Mouse (Mus musculus) liver, postnatal 0 days (tissue): ENCODE measurements around the gene Hesx1. TPM values are rescaled to one million over a fixed set of nuclear protein-coding genes. Genes with fewer than 3 reads are reported as not detected.

Experiments
- ATAC-seq: fragments of 200-750 bp; cut with Nextera tagmentation; 2 replicates; pipeline ENCODE4 v1.8.0; 2017; ENCODE audit warnings: mild to moderate bottlenecking, moderate library complexity
- DNase-seq: peaks from one replicate; pipeline ENCODE4 v3.0.0-alpha.2; 2016
- H3K27ac ChIP-seq: fragments of 300-500 bp; sonication (generic); 2 replicates; pipeline ENCODE4 v1.5.1; 2014; ENCODE audit warnings: antibody characterized with exemption, moderate library complexity, mild to moderate bottlenecking, low read depth
- H3K27me3 ChIP-seq: fragments of 300-500 bp; sonication (generic); 2 replicates; pipeline ENCODE4 v1.6.1; 2014; ENCODE audit warnings: low read length, control low read depth, mixed read lengths; ENCODE audit not compliant: insufficient read depth
- H3K36me3 ChIP-seq: fragments of 300-500 bp; sonication (generic); replicated peaks from 2 replicates; pipeline ENCODE4 v1.6.1; 2014; ENCODE audit warnings: mild to moderate bottlenecking, control low read depth, low read length, moderate library complexity, mixed read lengths; ENCODE audit not compliant: insufficient read depth
- H3K4me1 ChIP-seq: fragments of 300-500 bp; sonication (generic); 2 replicates; pipeline ENCODE4 v1.6.1; 2014; ENCODE audit warnings: antibody characterized with exemption, mild to moderate bottlenecking, control low read depth; ENCODE audit not compliant: insufficient read depth
- H3K4me2 ChIP-seq: fragments of 300-500 bp; sonication (generic); 2 replicates; pipeline ENCODE4 v1.6.1; 2014; ENCODE audit warnings: low read depth, mild to moderate bottlenecking, low read length, moderate library complexity, mixed read lengths
- H3K4me3 ChIP-seq: fragments of 300-500 bp; sonication (generic); 2 replicates; pipeline ENCODE4 v1.5.1; 2014; ENCODE audit warnings: low read depth, low read length
- H3K9ac ChIP-seq: fragments of 300-500 bp; sonication (generic); replicated peaks from 2 replicates; pipeline ENCODE4 v1.6.1; 2014; ENCODE audit warnings: mild to moderate bottlenecking, moderate library complexity
- H3K9me3 ChIP-seq: fragments of 300-500 bp; sonication (generic); 2 replicates; pipeline ENCODE4 v1.6.1; 2016; ENCODE audit warnings: mild to moderate bottlenecking, control low read depth, low read length, mixed read lengths
- CTCF ChIP-seq: sonication (generic); IDR thresholded peaks from 2 replicates; pipeline ENCODE4 v1.5.1; 2016; ENCODE audit warnings: antibody characterized with exemption, low read depth
- EP300 ChIP-seq: IDR thresholded peaks from 2 replicates; pipeline ENCODE4 v1.6.1; 2016; ENCODE audit warnings: antibody characterized with exemption, low read depth, mild to moderate bottlenecking
- WGBS: fragments of 180-500 bp; shearing (Covaris S2); extraction: QIAGEN DNeasy Blood & Tissue Kit; methylation state at CpG from one replicate; pipeline ENCODE4 v1.1.7; 2014; ENCODE audit not compliant: insufficient replicate concordance; 5-methylcytosine and 5-hydroxymethylcytosine counted together
- polyA plus RNA-seq: library from polyadenylated mRNA; unstranded; fragments of >200 nt; fragmentation: Nextera tagmentation; extraction: Ambion mirVana; gene quantifications from 2 replicates; pipeline ENCODE4 v1.2.1, GENCODE M21; 2015

Gene Hesx1
- polyA plus RNA-seq, 1 experiment from 2014 or later, result 2.3 TPM

- ATAC-seq, result no peak
- H3K4me3 ChIP-seq, result peak within 1 kb of the TSS; percentile 96
- no peaks in the 10 kb centered on the region for H3K27me3 ChIP-seq
- WGBS, result 31% methylated on average over 10 of the region's 10 CpGs
- peak within 1 kb of the TSS; percentile 93 for H3K4me2 ChIP-seq
- no peak for TF ChIP-seq EP300
- no peak for TF ChIP-seq CTCF
- H3K9ac ChIP-seq, result peak within 1 kb of the TSS; percentile 94
- peaks cover 18% of the 10 kb centered on the region for H3K4me1 ChIP-seq
- DNase-seq, result no peak
- H3K36me3 ChIP-seq, result no peaks in the 10 kb centered on the region
- peak within 1 kb of the TSS; percentile 90 for H3K27ac ChIP-seq
- H3K9me3 ChIP-seq, result no peaks in the 10 kb centered on the region
These were observed 23.0 kb upstream of the Hesx1 start, which contains the start of gene Appl1 for GRCm38 (mm10) chr14:26971106-26971789. Gene Appl1 (minus strand): TSS chr14:26971232.

- 86% methylated on average over 2 of the region's 2 CpGs for WGBS
- Histone ChIP-seq H3K27me3 (no peaks in the 10 kb centered on the region), H3K4me1 (peaks cover 6% of the 10 kb centered on the region), H3K9ac (no peak overlapping the region), H3K36me3 (no peaks in the 10 kb centered on the region), H3K9me3 (no peaks in the 10 kb centered on the region), H3K4me3 (no peak overlapping the region), H3K4me2 (no peak overlapping the region), H3K27ac (no peak overlapping the region)
- TF ChIP-seq EP300 (no peak), CTCF (peak; percentile 17; the same call in 1 of the 2 replicates)
- DNase-seq (no peak), ATAC-seq (no peak)
These were observed 21.1 kb upstream of the Hesx1 start for GRCm38 (mm10) chr14:26973089-26973488.

- no peak for DNase-seq
- no peak overlapping the region for H3K4me2 ChIP-seq
- WGBS, result 78% methylated on average over 3 of the region's 3 CpGs
- no peaks in the 10 kb centered on the region for H3K27me3 ChIP-seq
- no peaks in the 10 kb centered on the region for H3K4me1 ChIP-seq
- no peak for ATAC-seq
- H3K27ac ChIP-seq, result no peak overlapping the region
- no peaks in the 10 kb centered on the region for H3K9me3 ChIP-seq
- no peaks in the 10 kb centered on the region for H3K36me3 ChIP-seq
- TF ChIP-seq CTCF, result no peak
- TF ChIP-seq EP300, result no peak
- H3K9ac ChIP-seq, result no peak overlapping the region
- no peak overlapping the region for H3K4me3 ChIP-seq
These were observed 18.7 kb upstream of the Hesx1 start for GRCm38 (mm10) chr14:26975490-26975889.

GRCm38 (mm10) chr14:26976212-26976611 lies 18.0 kb upstream of the Hesx1 start:
- Histone ChIP-seq H3K9ac (no peak overlapping the region), H3K27me3 (no peaks in the 10 kb centered on the region), H3K36me3 (no peaks in the 10 kb centered on the region), H3K9me3 (no peaks in the 10 kb centered on the region), H3K27ac (no peak overlapping the region), H3K4me3 (no peak overlapping the region), H3K4me2 (no peak overlapping the region), H3K4me1 (no peaks in the 10 kb centered on the region)
- ATAC-seq, result no peak
- DNase-seq, result no peak
- no peak for TF ChIP-seq CTCF
- no peak for TF ChIP-seq EP300
- 55% methylated on average over 7 of the region's 7 CpGs for WGBS

GRCm38 (mm10) chr14:26977500-26977899 lies 16.7 kb upstream of the Hesx1 start:
- Histone ChIP-seq H3K4me2 (no peak overlapping the region), H3K4me3 (no peak overlapping the region), H3K27ac (no peak overlapping the region), H3K4me1 (no peaks in the 10 kb centered on the region), H3K36me3 (no peaks in the 10 kb centered on the region), H3K9ac (no peak overlapping the region), H3K9me3 (no peaks in the 10 kb centered on the region), H3K27me3 (no peaks in the 10 kb centered on the region)
- ATAC-seq (no peak), DNase-seq (no peak)
- TF ChIP-seq EP300 (no peak), CTCF (no peak)
- whole genome bisulfite sequencing, result 29% methylated on average over 2 of the region's 2 CpGs

- no peak for ATAC-seq
- H3K4me1 ChIP-seq, result no peaks in the 10 kb centered on the region
- no peaks in the 10 kb centered on the region for H3K36me3 ChIP-seq
- DNase-seq, result no peak
- H3K27ac ChIP-seq, result no peak overlapping the region
- H3K4me2 ChIP-seq, result no peak overlapping the region
- H3K9ac ChIP-seq, result no peak overlapping the region
- no peaks in the 10 kb centered on the region for H3K9me3 ChIP-seq
- no peak overlapping the region for H3K4me3 ChIP-seq
- 88% methylated on average over 3 of the region's 3 CpGs for WGBS
- no peaks in the 10 kb centered on the region for H3K27me3 ChIP-seq
- no peak for TF ChIP-seq EP300
- TF ChIP-seq CTCF, result no peak
These were observed 14.4 kb upstream of the Hesx1 start for GRCm38 (mm10) chr14:26979808-26980207.
